In the genomic region with DNA sequence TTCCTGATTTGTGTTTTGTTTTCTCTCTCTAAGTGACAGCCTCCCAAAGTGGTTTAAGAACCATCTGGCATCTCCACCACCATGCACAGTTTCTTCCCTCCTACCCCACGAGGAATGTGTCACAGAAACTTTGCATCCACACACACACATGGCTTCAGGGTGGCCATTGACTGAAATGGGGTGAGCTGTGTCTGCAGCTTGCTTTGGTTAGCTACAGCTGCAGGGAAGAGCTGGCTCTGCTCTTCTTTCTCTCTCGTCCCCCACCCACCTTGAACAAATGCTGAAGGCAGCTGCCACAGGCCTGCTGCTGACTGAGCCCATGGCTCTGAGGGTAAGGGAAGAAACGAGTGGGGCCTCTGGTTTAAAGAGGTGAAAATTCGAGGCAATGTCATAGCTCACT, we compare ENCODE assay signal across 23 mouse cellular contexts. TPM values are rescaled to one million over a fixed set of nuclear protein-coding genes. Genes with fewer than 3 reads are reported as not detected.
DNase-seq lines count a peak whose midpoint lies in the region; ATAC-seq lines count a peak whose summit lies in the region.
"Had no signal": no experiment of that assay in that cellular context is flagged by ENCODE, and none has a peak within 500 bp of the region (broad histone marks: within the 10 kb centered on the region; RNA-seq: fewer than 3 reads in every experiment).

No protein-coding gene starts in this region.

- no peak overlapping the region for H3K4me3 ChIP-seq in embryonic facial prominence, embryonic 13.5 days
- H3K4me3 ChIP-seq in embryonic facial prominence, embryonic 10.5 days, result no peak overlapping the region
- no peak overlapping the region for H3K4me3 ChIP-seq in intestine, embryonic 16.5 days (ENCODE audit: low read length)
- H3K4me3 ChIP-seq: forebrain, embryonic 15.5 days; heart, embryonic 10.5 days; hindbrain, embryonic 13.5 days; intestine, embryonic 15.5 days had no signal

- peak overlapping the region; percentile 11; the same call in 1 of the 2 replicates for H3K27ac ChIP-seq in embryonic facial prominence, embryonic 13.5 days
- H3K27ac ChIP-seq in embryonic facial prominence, embryonic 10.5 days (replicated peaks), result no peak overlapping the region
- H3K27ac ChIP-seq in intestine, embryonic 16.5 days (ENCODE audit: low read length), result no peak overlapping the region
- H3K27ac ChIP-seq: forebrain, embryonic 15.5 days; heart, embryonic 10.5 days; hindbrain, embryonic 13.5 days; hindbrain, postnatal 0 days; intestine, embryonic 15.5 days had no signal

- no peaks in the 10 kb centered on the region for H3K27me3 ChIP-seq in embryonic facial prominence, embryonic 13.5 days
- H3K27me3 ChIP-seq in embryonic facial prominence, embryonic 10.5 days (replicated peaks; ENCODE audit: low read depth, poor library complexity, severe bottlenecking), result no peaks in the 10 kb centered on the region
- no peaks in the 10 kb centered on the region for H3K27me3 ChIP-seq in intestine, embryonic 16.5 days (replicated peaks; ENCODE audit: control insufficient read depth, insufficient read depth, low read length)
- H3K27me3 ChIP-seq: forebrain, embryonic 15.5 days; hindbrain, embryonic 13.5 days; intestine, embryonic 15.5 days had no signal

- ATAC-seq in embryonic facial prominence, embryonic 13.5 days (ENCODE audit: insufficient number of reproducible peaks, insufficient read depth, low FRiP score, low TSS enrichment, low read depth), result no peak
- no peak for ATAC-seq in intestine, embryonic 16.5 days
- ATAC-seq: CD4-positive, CD25-positive, alpha-beta regulatory T cell, adult 4 months; forebrain, embryonic 15.5 days; hindbrain, postnatal 0 days; intestine, embryonic 15.5 days had no signal

- H3K9ac ChIP-seq in embryonic facial prominence, embryonic 13.5 days, result no peak overlapping the region
- no peak overlapping the region for H3K9ac ChIP-seq in intestine, embryonic 16.5 days (ENCODE audit: low read depth, low read length)
- H3K9ac ChIP-seq: forebrain, embryonic 15.5 days; hindbrain, embryonic 13.5 days; intestine, embryonic 15.5 days had no signal

- H3K4me2 ChIP-seq in embryonic facial prominence, embryonic 13.5 days, result no peak overlapping the region
- H3K4me2 ChIP-seq in intestine, embryonic 16.5 days (ENCODE audit: low read depth, low read length), result no peak overlapping the region
- H3K4me2 ChIP-seq: forebrain, embryonic 15.5 days; hindbrain, embryonic 13.5 days; intestine, embryonic 15.5 days had no signal

- H3K9me3 ChIP-seq in embryonic facial prominence, embryonic 13.5 days, result 0 out of 2 replicates have a peak, but pooled peaks cover 6% of the 10 kb centered on the region
- H3K9me3 ChIP-seq in embryonic facial prominence, embryonic 10.5 days, result no peaks in the 10 kb centered on the region
- no peaks in the 10 kb centered on the region for H3K9me3 ChIP-seq in intestine, embryonic 16.5 days (ENCODE audit: control insufficient read depth, low read length)
- H3K9me3 ChIP-seq: forebrain, embryonic 15.5 days; G1E; heart, embryonic 10.5 days; hindbrain, embryonic 13.5 days; intestine, embryonic 15.5 days had no signal

- H3K4me1 ChIP-seq in embryonic facial prominence, embryonic 13.5 days, result peaks cover 38% of the 10 kb centered on the region
- H3K4me1 ChIP-seq in embryonic facial prominence, embryonic 10.5 days, result peaks cover 8% of the 10 kb centered on the region
- H3K4me1 ChIP-seq in intestine, embryonic 16.5 days (ENCODE audit: control insufficient read depth, insufficient read depth, low read length), result no peaks in the 10 kb centered on the region; the same call in 1 of the 2 replicates
- H3K4me1 ChIP-seq: forebrain, embryonic 15.5 days; hindbrain, embryonic 13.5 days; intestine, embryonic 15.5 days had no signal

- no peak for DNase-seq in embryonic facial prominence, embryonic 10.5 days (ENCODE audit: low spot score)
- peak; percentile 10 to 39 for DNase-seq in left cerebral cortex, adult 18-20 months (ENCODE audit: low spot score in 2 of 2)
- no peak for DNase-seq in left cerebral cortex, postnatal 4 days
- peak; percentile 74 for DNase-seq in brain, adult 2 months (ENCODE audit: low read depth, low spot score)
- DNase-seq in telencephalon, adult 2 months (ENCODE audit: low read depth, low spot score), result peak; percentile 36
- DNase-seq: adrenal gland, adult 8-10 months; adrenal gland, postnatal 36 days; B cell, adult 2 months; cerebellum, adult 11 months; cerebellum, adult 8-10 months; cerebellum, postnatal 14 days; gastrocnemius, postnatal 36 days; heart, adult 18-20 months; heart, postnatal 10 days had no signal

- intact Hi-C loops in left cerebral cortex, postnatal 4 days (cut with DNase I), result no loop called here

- 27% methylated on average over 4 of the region's 4 CpGs for whole genome bisulfite sequencing in embryonic facial prominence, embryonic 13.5 days
- WGBS in embryonic facial prominence, embryonic 10.5 days, result 64% methylated on average over 4 of the region's 4 CpGs
- 40% methylated on average over 4 of the region's 4 CpGs for WGBS in intestine, embryonic 16.5 days

- H3K36me3 ChIP-seq in embryonic facial prominence, embryonic 13.5 days, result no peaks in the 10 kb centered on the region
- no peaks in the 10 kb centered on the region for H3K36me3 ChIP-seq in embryonic facial prominence, embryonic 10.5 days (replicated peaks)
- H3K36me3 ChIP-seq in intestine, embryonic 16.5 days (ENCODE audit: control insufficient read depth, insufficient read depth, low read length), result no peaks in the 10 kb centered on the region
- H3K36me3 ChIP-seq: forebrain, embryonic 15.5 days; heart, embryonic 10.5 days; hindbrain, embryonic 13.5 days; intestine, embryonic 15.5 days had no signal

RNA-seq across cellular contexts. Expression of a gene that starts 59.9 kb away (rescaled TPM):
- 24.0 and 27.6 TPM in 2 replicates for polyA plus RNA-seq in embryonic facial prominence, embryonic 13.5 days (2015; fragmentation: Nextera tagmentation; extraction: Ambion mirVana)
- polyA plus RNA-seq in embryonic facial prominence, embryonic 10.5 days (2016; fragmentation: Nextera tagmentation; extraction: Ambion mirVana), result 11.5 and 12.7 TPM in 2 replicates
- total RNA-seq in left cerebral cortex, adult 18-20 months (2021), result 1 to 10 TPM; 3.1 to 3.2 TPM
- total RNA-seq in left cerebral cortex, postnatal 4 days (2021), result 1 to 10 TPM; 2.9 to 3.0 TPM
- 30.4 and 31.9 TPM in 2 replicates for polyA plus RNA-seq in intestine, embryonic 16.5 days (2015; fragmentation: Nextera tagmentation; extraction: Ambion mirVana)

Comparison
In these comparisons a context has a peak if more than half of its experiments do, and no peak if none do; other contexts are left out.
1. DNase-seq: peak in left cerebral cortex, adult 18-20 months (2 of 2), brain, adult 2 months (single experiment) and telencephalon, adult 2 months (single experiment); none in embryonic facial prominence, embryonic 10.5 days (single experiment) and left cerebral cortex, postnatal 4 days (single experiment).